Mouse (Mus musculus) embryonic fibroblast, embryonic 13.5 days (primary cell): Measurements from ENCODE around the gene Krtap4-6.
"Not testable (repeated sequence)": the region's sequence is repeated elsewhere in the genome, so short reads cannot be mapped to it uniquely, and the experiment has no call there.

Source experiments
- CTCF ChIP-seq: IDR thresholded peaks from 2 replicates; pipeline ENCODE4 v1.5.1; 2011; ENCODE audit warnings: mild to moderate bottlenecking, control low read depth, low read length, moderate library complexity, borderline replicate concordance; ENCODE audit not compliant: insufficient read depth
- POLR2A ChIP-seq: IDR thresholded peaks from 2 replicates; pipeline ENCODE4 v1.6.1; 2011; ENCODE audit warnings: low read depth, mild to moderate bottlenecking, control low read depth, low read length, moderate library complexity

- not testable (repeated sequence) for TF ChIP-seq POLR2A, CTCF
Measured at GRCm38 (mm10) chr11:99643635-99644139, 22.1 kb downstream of the Krtap4-6 start, which contains the start of gene Krtap4-7.
